Mouse (Mus musculus) E14TG2a.4 (cell line): ENCODE results near the gene Bco1.

ENCODE experiments used
- CTCF ChIP-seq: conservative IDR thresholded peaks from 2 replicates; pipeline ENCODE4 v1.5.1; 2014; ENCODE audit warnings: low read length
- NANOG ChIP-seq: IDR thresholded peaks from 2 replicates; pipeline ENCODE4 v1.6.1; 2014; ENCODE audit warnings: borderline replicate concordance, low read length, mixed read lengths
- POU5F1 ChIP-seq: IDR thresholded peaks from 2 replicates; pipeline ENCODE4 v1.6.1; 2014; ENCODE audit warnings: low read length, borderline replicate concordance

DNA sequence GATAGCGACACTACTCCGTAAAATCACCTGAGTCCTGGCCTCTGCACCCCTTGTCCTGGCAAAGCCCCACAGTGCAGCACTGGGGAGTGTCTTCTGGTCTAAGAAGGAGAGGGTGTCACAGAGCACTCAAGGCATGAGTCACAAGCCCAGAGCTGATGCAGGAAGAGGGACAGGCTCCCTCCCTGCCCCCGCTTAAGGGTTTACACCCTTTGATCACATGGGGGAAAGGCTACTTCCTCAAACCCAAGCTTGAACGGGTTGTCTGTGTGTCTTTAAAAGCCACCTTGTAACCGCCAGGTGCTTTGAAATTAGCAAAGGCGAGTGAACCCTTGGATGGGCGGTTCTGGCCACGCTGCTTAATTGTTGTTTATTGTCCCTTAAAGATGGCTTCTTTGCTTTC is 25.6 kb downstream of the Bco1 start:
- TF ChIP-seq CTCF (no peak), POU5F1 (no peak), NANOG (no peak)
